Mouse (Mus musculus) hindbrain, embryonic 13.5 days (tissue): Measurements from ENCODE around the gene Tpi1. TPM values are rescaled to one million over a fixed set of nuclear protein-coding genes. Genes with fewer than 3 reads are reported as not detected.
"Not testable (repeated sequence)": the region's sequence is repeated elsewhere in the genome, so short reads cannot be mapped to it uniquely, and the experiment has no call there.

Experiments used
- ATAC-seq: fragments of 200-750 bp; cut with Nextera tagmentation; 2 replicates; pipeline ENCODE4 v1.8.0; 2017; ENCODE audit warnings: moderate TSS enrichment; ENCODE audit not compliant: low FRiP score
- H3K27ac ChIP-seq: fragments of 300-500 bp; sonication (generic); 2 replicates; pipeline ENCODE4 v1.5.1; 2015; ENCODE audit warnings: inconsistent platforms, mild to moderate bottlenecking, moderate library complexity
- H3K27me3 ChIP-seq: fragments of 300-500 bp; sonication (generic); 2 replicates; pipeline ENCODE4 v1.6.1; 2015; ENCODE audit warnings: mild to moderate bottlenecking, inconsistent platforms
- H3K36me3 ChIP-seq: fragments of 300-500 bp; sonication (generic); 2 replicates; pipeline ENCODE4 v1.6.1; 2015; ENCODE audit warnings: mild to moderate bottlenecking, inconsistent platforms
- H3K4me1 ChIP-seq: fragments of 300-500 bp; sonication (generic); replicated peaks from 2 replicates; pipeline ENCODE4 v1.6.1; 2015; ENCODE audit warnings: inconsistent platforms
- H3K4me2 ChIP-seq: fragments of 300-500 bp; sonication (generic); 2 replicates; pipeline ENCODE4 v1.6.1; 2015; ENCODE audit warnings: inconsistent platforms, mild to moderate bottlenecking, moderate library complexity
- H3K4me3 ChIP-seq: fragments of 300-500 bp; sonication (generic); 2 replicates; pipeline ENCODE4 v1.5.1; 2015; ENCODE audit warnings: mild to moderate bottlenecking, inconsistent platforms
- H3K9ac ChIP-seq: fragments of 300-500 bp; sonication (generic); 2 replicates; pipeline ENCODE4 v1.6.1; 2015; ENCODE audit warnings: mild to moderate bottlenecking, inconsistent platforms
- H3K9me3 ChIP-seq: fragments of 300-500 bp; sonication (generic); 2 replicates; pipeline ENCODE4 v1.6.1; 2016; ENCODE audit warnings: inconsistent platforms
- WGBS: fragments of 180-500 bp; shearing (Covaris S2); methylation state at CpG from one replicate; pipeline ENCODE4 v1.1.7; 2015; 5-methylcytosine and 5-hydroxymethylcytosine counted together
- polyA plus RNA-seq: library from polyadenylated mRNA; unstranded; fragments of >200 nt; fragmentation: Nextera tagmentation; extraction: Ambion mirVana; gene quantifications from 2 replicates; pipeline ENCODE4 v1.2.1, GENCODE M21; 2015

Gene Tpi1
- polyA plus RNA-seq, 1 experiment from 2014 or later, result 374 TPM

DNA sequence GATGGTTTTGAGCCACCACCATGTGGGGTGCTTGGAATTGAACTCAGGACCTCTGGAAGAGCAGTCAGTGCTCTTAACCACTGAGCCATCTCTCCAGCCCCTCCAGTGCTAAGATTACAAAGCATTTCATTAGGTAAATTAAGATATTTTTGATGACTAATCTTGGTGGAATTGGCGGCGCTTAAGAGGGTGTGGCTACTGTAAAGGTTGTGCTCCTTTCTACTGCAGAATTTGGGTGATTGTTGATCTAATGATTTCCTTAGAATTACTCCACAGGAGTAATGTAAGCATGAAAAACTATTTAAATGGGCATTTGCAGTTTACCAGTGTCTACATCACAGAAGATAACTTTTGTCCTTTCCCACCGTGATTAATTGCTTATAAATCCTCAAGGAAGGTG, 9.8 kb downstream of the Tpi1 start:
- Histone ChIP-seq H3K4me2 (no peak overlapping the region), H3K36me3 (no peaks in the 10 kb centered on the region), H3K9ac (no peak overlapping the region), H3K9me3 (no peaks in the 10 kb centered on the region), H3K4me1 (peaks cover 30% of the 10 kb centered on the region), H3K27ac (no peak overlapping the region), H3K27me3 (peaks cover 3% of the 10 kb centered on the region; the same call in 1 of the 2 replicates), H3K4me3 (no peak overlapping the region)
- 94% methylated on average over 3 of the region's 3 CpGs for WGBS
- no peak for ATAC-seq

DNA sequence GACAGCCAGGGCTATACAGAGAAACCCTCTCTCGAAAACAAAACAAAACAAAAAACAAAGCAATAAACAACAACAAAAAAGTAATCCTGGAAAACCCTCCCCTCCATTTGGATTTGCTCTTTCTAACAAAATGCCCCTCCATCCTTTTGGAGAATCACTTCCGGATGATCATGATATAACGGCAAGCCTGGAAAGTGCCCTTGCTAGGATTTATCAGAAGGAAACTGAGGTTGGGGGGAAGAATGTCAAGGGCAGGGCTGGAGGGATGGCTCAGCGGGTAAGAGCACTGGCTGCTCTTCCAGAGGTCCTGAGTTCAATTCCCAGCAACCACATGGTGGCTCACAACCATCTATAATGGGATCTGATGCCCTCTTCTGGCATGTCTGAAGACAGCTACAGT, 10.4 kb downstream of the Tpi1 start:
- not testable (repeated sequence) for ATAC-seq, H3K27ac ChIP-seq, H3K4me3 ChIP-seq, H3K36me3 ChIP-seq, H3K9me3 ChIP-seq, H3K9ac ChIP-seq, H3K27me3 ChIP-seq, H3K4me2 ChIP-seq
- H3K4me1 ChIP-seq, result peaks cover 23% of the 10 kb centered on the region
- 98% methylated on average over 4 of the region's 4 CpGs for WGBS

DNA sequence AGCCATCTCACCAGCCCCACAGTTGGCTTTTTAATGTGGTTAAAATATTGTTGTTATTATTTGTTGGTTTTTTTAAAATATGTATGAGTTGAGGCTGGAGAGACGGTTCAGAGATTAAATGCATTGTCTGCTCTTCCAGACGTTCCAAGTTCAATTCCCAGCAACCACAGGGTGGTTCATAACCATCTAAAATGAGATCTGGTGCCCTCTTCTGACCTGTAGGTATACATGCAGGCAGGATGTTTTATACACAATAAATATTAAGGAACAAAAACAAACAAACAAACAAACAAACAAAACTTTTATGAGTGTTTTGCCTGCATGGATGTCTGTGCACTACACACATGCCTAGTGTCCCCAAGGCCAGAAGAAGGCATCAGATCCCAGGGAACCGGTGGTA, 11.0 kb downstream of the Tpi1 start:
- H3K4me2 ChIP-seq, result no peak overlapping the region
- H3K4me1 ChIP-seq, result peaks cover 17% of the 10 kb centered on the region
- no peak overlapping the region for H3K9ac ChIP-seq
- peaks cover 3% of the 10 kb centered on the region; the same call in 1 of the 2 replicates for H3K27me3 ChIP-seq
- H3K9me3 ChIP-seq, result no peaks in the 10 kb centered on the region
- H3K27ac ChIP-seq, result no peak overlapping the region
- no peak overlapping the region for H3K4me3 ChIP-seq
- ATAC-seq, result no peak
- 72% methylated on average over 3 of the region's 3 CpGs for WGBS
- no peaks in the 10 kb centered on the region for H3K36me3 ChIP-seq

DNA sequence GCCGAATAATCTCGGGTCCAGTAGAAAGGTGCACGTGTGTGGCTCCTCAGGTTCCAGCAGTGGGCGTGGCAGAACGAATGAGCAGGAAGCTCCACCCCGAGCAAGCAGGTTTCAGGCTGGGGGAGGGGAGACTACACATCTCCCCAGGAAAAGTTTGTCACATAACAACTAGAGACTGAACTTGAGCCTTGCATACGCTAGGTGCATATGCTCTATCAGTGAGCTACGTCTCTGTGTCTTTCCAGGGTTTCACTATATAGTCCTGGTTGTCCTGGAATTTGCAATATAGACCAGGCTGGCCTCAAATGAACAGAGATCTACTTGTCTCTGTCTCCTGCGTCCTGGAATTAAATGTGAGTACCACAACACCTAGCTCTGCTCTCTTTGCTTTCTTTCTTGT, 11.7 kb downstream of the Tpi1 start:
- 12% methylated on average over 7 of the region's 9 CpGs for whole genome bisulfite sequencing
- not testable (repeated sequence) for H3K36me3 ChIP-seq, H3K4me2 ChIP-seq, ATAC-seq, H3K27me3 ChIP-seq, H3K27ac ChIP-seq, H3K4me3 ChIP-seq, H3K9me3 ChIP-seq, H3K9ac ChIP-seq
- H3K4me1 ChIP-seq, result peaks cover 15% of the 10 kb centered on the region

DNA sequence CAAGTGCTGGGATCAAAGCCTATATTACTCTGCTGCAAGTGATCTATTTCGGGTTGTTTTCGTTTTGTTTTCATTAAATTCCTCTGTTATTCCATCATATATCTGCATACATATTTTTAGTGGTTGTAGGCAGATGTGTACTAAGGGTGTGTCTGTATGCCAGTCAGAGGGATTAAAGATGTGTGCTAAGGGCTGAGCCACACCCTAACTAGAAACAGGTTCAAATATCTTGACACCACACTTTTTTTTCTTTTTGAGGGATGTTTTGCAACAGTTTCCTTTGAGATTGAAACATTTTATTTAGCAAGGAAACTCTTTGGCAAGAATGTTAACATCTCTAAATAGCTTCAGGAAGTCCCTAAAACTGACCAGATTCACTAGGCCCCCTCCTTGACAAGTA, 17.9 kb downstream of the Tpi1 start:
- no peak for ATAC-seq
- no peak overlapping the region for H3K4me2 ChIP-seq
- H3K4me3 ChIP-seq, result no peak overlapping the region
- WGBS, result 89% methylated on average over 2 of the region's 2 CpGs
- H3K27me3 ChIP-seq, result no peaks in the 10 kb centered on the region
- no peak overlapping the region for H3K9ac ChIP-seq
- H3K27ac ChIP-seq, result no peak overlapping the region
- H3K9me3 ChIP-seq, result no peaks in the 10 kb centered on the region
- H3K4me1 ChIP-seq, result no peaks in the 10 kb centered on the region
- no peaks in the 10 kb centered on the region for H3K36me3 ChIP-seq

DNA sequence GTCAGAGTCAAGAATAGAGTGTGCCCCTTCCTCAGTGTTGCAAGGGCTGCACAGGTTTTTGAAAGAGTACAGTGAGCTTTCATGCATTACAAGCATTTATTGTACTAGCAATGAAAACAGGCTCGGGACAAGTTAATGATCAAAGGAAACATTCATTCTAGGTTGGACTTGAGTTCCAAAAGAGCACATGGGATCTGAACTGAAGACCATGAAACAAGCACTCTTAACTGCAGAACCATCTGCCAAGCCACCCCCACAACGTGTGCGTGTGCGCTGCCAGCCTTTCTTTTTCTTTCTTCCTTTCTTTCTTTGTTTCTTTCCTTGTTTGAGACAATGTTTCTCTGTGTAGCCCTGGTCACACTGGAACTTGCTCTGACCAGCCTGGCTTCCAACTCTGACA, 18.3 kb downstream of the Tpi1 start:
- Histone ChIP-seq H3K27me3 (no peaks in the 10 kb centered on the region), H3K4me3 (no peak overlapping the region), H3K9ac (no peak overlapping the region), H3K27ac (no peak overlapping the region), H3K9me3 (no peaks in the 10 kb centered on the region), H3K36me3 (no peaks in the 10 kb centered on the region), H3K4me2 (no peak overlapping the region), H3K4me1 (no peaks in the 10 kb centered on the region)
- WGBS, result 69% methylated on average over 4 of the region's 4 CpGs
- ATAC-seq, result no peak

DNA sequence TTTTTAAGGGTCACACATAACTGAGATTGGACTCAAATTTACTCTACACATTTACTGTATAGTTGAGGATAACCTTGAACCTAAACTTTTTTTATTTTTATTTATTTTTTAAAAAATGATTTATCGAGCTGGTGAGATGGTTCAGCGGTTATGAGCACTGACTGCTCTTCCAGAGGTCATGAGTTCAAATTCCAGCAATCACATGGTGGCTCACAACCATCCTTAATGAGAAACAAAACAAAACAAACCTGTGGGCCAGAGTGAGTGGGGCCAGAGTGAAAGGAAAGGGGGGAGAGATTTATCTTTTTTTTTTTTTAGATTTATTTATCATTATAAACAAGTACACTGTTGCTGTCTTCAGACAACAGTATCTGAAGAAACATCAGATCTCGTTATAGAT, 22.2 kb downstream of the Tpi1 start:
- Histone ChIP-seq H3K9ac (no peak overlapping the region), H3K36me3 (no peaks in the 10 kb centered on the region), H3K9me3 (no peaks in the 10 kb centered on the region), H3K27ac (no peak overlapping the region), H3K27me3 (no peaks in the 10 kb centered on the region), H3K4me1 (no peaks in the 10 kb centered on the region), H3K4me2 (no peak overlapping the region), H3K4me3 (no peak overlapping the region)
- WGBS, result 82% methylated on average over 3 of the region's 3 CpGs
- no peak for ATAC-seq

DNA sequence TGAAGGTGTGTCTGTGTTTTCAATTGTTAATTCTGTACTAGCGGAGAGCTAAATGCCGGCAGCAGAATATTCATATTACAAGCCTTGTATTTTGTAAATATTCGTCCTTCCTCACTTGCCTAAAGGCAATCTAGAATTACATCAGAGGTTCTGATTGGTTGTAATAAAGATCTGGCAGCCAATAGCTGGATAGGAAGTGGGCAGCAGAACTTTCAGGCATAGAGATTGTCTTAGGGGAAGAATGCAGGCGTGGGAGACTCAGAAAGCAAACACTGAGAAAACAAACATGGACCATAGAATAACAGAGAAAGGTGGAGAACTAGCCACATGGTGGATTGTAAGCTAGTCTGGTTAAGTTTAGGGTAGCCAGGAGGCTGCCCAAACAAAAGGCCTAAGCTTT, 24.0 kb downstream of the Tpi1 start:
- Histone ChIP-seq H3K4me2 (no peak overlapping the region), H3K4me1 (no peaks in the 10 kb centered on the region), H3K36me3 (no peaks in the 10 kb centered on the region), H3K9ac (no peak overlapping the region), H3K9me3 (no peaks in the 10 kb centered on the region), H3K4me3 (no peak overlapping the region), H3K27me3 (no peaks in the 10 kb centered on the region), H3K27ac (no peak overlapping the region)
- no peak for ATAC-seq
- 75% methylated on average over 4 of the region's 4 CpGs for WGBS

DNA sequence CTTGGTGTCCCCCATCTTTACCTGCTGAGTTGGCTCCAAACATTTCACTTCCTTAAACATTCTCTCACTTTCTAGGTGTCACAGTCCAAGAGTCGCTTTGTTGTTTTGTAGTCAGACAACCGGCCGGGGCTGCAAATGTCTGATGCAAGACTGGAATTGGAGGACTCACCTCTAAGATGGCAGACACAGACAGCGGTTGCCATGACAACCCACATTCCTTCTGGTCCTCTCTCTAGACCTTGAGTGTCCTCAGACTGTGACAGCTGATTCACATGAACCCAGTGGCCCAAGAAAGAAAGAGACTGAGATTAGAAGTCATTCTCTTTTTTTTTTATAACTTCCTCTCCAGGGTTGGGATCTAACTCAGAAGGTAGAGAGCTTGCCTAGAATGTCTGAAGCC, 24.6 kb downstream of the Tpi1 start:
- Histone ChIP-seq H3K27me3 (no peaks in the 10 kb centered on the region), H3K9ac (no peak overlapping the region), H3K4me2 (no peak overlapping the region), H3K4me3 (no peak overlapping the region), H3K27ac (no peak overlapping the region), H3K4me1 (no peaks in the 10 kb centered on the region), H3K36me3 (no peaks in the 10 kb centered on the region), H3K9me3 (no peaks in the 10 kb centered on the region)
- no peak for ATAC-seq
- 78% methylated on average over 4 of the region's 4 CpGs for WGBS

DNA sequence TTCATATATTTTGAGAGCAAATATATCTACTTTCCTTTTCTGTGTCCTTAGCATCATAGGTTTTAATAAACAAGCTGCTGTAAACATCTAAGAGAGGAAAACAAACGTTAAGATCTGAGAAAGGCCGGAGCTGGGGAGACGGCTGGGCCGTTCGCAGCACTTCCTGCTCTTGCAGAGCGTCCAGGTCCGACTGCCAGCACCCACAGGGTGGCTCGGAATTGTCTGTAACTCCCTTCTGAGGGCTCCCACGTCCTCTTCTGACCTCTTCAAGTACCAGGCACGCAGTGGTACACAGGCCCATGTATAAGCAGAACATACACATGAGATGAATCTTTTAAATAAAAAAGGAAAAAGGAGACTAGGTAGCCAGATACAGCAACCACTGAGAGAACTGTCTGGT, 26.4 kb downstream of the Tpi1 start:
- WGBS, result 84% methylated on average over 10 of the region's 10 CpGs
- no peak overlapping the region for H3K27ac ChIP-seq
- ATAC-seq, result no peak
- no peaks in the 10 kb centered on the region for H3K9me3 ChIP-seq
- H3K9ac ChIP-seq, result no peak overlapping the region
- no peaks in the 10 kb centered on the region for H3K36me3 ChIP-seq
- no peak overlapping the region for H3K4me3 ChIP-seq
- no peak overlapping the region for H3K4me2 ChIP-seq
- H3K27me3 ChIP-seq, result no peaks in the 10 kb centered on the region
- H3K4me1 ChIP-seq, result no peaks in the 10 kb centered on the region

DNA sequence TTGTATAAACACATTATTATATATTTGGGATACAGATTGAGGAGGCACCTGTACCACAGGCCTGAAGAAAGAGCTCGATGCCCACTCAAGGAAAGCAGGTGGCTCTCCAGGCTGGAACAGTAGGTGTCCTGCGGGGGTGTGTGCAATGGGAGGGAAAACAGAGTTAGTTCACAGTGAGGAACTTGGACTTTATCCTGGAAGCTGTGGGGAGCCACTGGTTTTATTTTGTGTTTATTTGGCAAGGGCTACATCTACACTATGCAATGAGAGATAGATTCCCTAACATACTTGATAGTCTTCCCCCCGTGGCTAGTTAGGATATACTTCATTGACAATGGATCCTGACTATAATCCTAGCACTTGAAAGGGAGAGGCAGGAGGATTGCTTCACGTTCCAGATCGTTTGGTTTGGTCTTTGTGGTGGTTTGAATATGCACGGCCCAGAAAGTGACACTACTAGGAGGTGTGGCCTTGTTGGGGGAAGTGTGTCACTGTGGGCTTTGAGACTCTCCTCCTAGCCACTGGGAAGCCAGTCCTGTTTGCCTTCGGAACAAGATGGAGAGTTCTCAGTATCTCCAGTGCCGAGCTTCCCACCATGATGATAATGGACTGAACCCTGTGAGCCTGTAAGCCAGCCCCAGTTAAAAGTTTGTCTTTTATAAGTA, 27.2 kb downstream of the Tpi1 start:
- no peak overlapping the region for H3K4me2 ChIP-seq
- H3K27ac ChIP-seq, result no peak overlapping the region
- no peaks in the 10 kb centered on the region for H3K36me3 ChIP-seq
- no peaks in the 10 kb centered on the region for H3K9me3 ChIP-seq
- ATAC-seq, result no peak
- H3K27me3 ChIP-seq, result no peaks in the 10 kb centered on the region
- WGBS, result 61% methylated on average over 8 of the region's 8 CpGs
- H3K4me3 ChIP-seq, result no peak overlapping the region
- H3K4me1 ChIP-seq, result peaks cover 2% of the 10 kb centered on the region; the same call in 1 of the 2 replicates
- H3K9ac ChIP-seq, result no peak overlapping the region

DNA sequence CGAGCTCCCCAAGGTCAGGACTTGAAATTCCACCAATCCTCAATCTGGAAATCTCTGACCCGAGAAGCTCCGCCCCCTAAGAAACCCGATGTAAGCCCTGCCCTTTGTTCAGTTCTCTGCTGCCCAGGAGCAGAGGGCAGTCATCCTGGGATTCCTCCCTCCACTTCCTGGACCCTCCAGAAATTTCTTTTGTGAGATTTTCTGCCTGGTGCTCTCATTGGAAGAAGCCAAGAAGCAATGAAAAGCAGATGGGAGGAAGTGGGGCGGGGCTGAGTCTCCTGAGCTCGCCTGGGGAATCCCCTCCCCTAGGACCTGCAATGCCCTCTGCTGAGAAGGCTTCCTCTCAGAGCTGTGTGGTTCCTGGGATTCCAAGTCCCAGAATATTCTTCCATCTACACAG, 31.7 kb downstream of the Tpi1 start:
- WGBS, result 24% methylated on average over 6 of the region's 6 CpGs
- H3K36me3 ChIP-seq, result no peaks in the 10 kb centered on the region
- no peak overlapping the region; the same call in 1 of the 2 replicates for H3K9ac ChIP-seq
- no peak overlapping the region for H3K4me3 ChIP-seq
- peaks cover 20% of the 10 kb centered on the region for H3K27me3 ChIP-seq
- peak overlapping the region; percentile 13; the same call in 1 of the 2 replicates for H3K4me2 ChIP-seq
- H3K9me3 ChIP-seq, result no peaks in the 10 kb centered on the region
- peaks cover 19% of the 10 kb centered on the region for H3K4me1 ChIP-seq
- H3K27ac ChIP-seq, result no peak overlapping the region
- ATAC-seq, result no peak

DNA sequence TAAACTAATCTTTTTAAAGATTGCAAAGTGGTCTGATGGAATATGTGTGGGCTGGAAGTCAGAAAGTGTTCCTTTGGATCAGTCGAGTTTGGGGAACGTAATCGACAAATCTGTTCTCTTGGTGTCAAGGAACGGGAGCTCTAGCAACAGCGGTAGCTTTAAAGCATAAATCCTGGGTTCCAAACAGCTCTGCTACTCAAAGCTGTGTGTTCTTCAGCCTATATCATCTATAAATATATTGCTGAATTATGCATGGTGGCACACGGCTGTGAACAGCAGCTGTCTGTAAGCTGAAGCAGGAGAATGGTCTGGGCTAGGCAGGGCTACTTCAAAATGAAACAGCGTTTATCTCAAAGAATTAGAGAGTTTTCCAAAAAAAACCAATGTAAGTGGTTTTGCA, 33.2 kb downstream of the Tpi1 start:
- Histone ChIP-seq H3K9ac (no peak overlapping the region), H3K27ac (no peak overlapping the region), H3K27me3 (peaks cover 22% of the 10 kb centered on the region), H3K4me1 (peaks cover 19% of the 10 kb centered on the region), H3K4me2 (no peak overlapping the region), H3K36me3 (no peaks in the 10 kb centered on the region), H3K9me3 (no peaks in the 10 kb centered on the region), H3K4me3 (no peak overlapping the region)
- no peak for ATAC-seq
- 89% methylated on average over 7 of the region's 7 CpGs for WGBS
